Mouse (Mus musculus) stomach, postnatal 0 days (tissue): Measurements from ENCODE around the gene Gtse1. TPM values are rescaled to one million over a fixed set of nuclear protein-coding genes. Genes with fewer than 3 reads are reported as not detected.

Experiments used
- ATAC-seq: fragments of 200-750 bp; cut with Nextera tagmentation; 2 replicates; pipeline ENCODE4 v1.8.0; 2017; ENCODE audit not compliant: low FRiP score, low TSS enrichment
- DNase-seq: peaks from one replicate; pipeline ENCODE4 v3.0.0-alpha.2; 2016; ENCODE audit warnings: low spot score
- H3K27ac ChIP-seq: fragments of 300-500 bp; sonication (generic); replicated peaks from 2 replicates; pipeline ENCODE4 v1.5.1; 2014; ENCODE audit warnings: mild to moderate bottlenecking, control low read depth
- H3K27me3 ChIP-seq: fragments of 300-500 bp; sonication (generic); 2 replicates; pipeline ENCODE4 v1.6.1; 2014; ENCODE audit warnings: low read length; ENCODE audit not compliant: control insufficient read depth, insufficient read depth
- H3K36me3 ChIP-seq: fragments of 300-500 bp; sonication (generic); 2 replicates; pipeline ENCODE4 v1.6.1; 2014; ENCODE audit warnings: low read length, mixed read lengths; ENCODE audit not compliant: control insufficient read depth, insufficient read depth
- H3K4me1 ChIP-seq: fragments of 300-500 bp; sonication (generic); replicated peaks from 2 replicates; pipeline ENCODE4 v1.6.1; 2014; ENCODE audit warnings: antibody characterized with exemption; ENCODE audit not compliant: control insufficient read depth, insufficient read depth
- H3K4me2 ChIP-seq: fragments of 300-500 bp; sonication (generic); replicated peaks from 2 replicates; pipeline ENCODE4 v1.6.1; 2014; ENCODE audit warnings: low read depth, mild to moderate bottlenecking, control low read depth, moderate library complexity
- H3K4me3 ChIP-seq: fragments of 300-500 bp; sonication (generic); 2 replicates; pipeline ENCODE4 v1.5.1; 2014; ENCODE audit warnings: low read depth, low read length, control low read depth
- H3K9ac ChIP-seq: fragments of 300-500 bp; sonication (generic); 2 replicates; pipeline ENCODE4 v1.6.1; 2014; ENCODE audit warnings: mild to moderate bottlenecking, low read length, control low read depth, mixed read lengths
- H3K9me3 ChIP-seq: fragments of 300-500 bp; sonication (generic); 2 replicates; pipeline ENCODE4 v1.6.1; 2016; ENCODE audit warnings: low read length; ENCODE audit not compliant: control insufficient read depth
- CTCF ChIP-seq: IDR thresholded peaks from 2 replicates; pipeline ENCODE4 v1.5.1; 2016; ENCODE audit warnings: antibody characterized with exemption, low read depth, mild to moderate bottlenecking, moderate library complexity
- EP300 ChIP-seq: optimal IDR thresholded peaks from 2 replicates; pipeline ENCODE3; 2016; ENCODE audit warnings: antibody characterized with exemption
- WGBS: fragments of 180-500 bp; shearing (Covaris S2); extraction: QIAGEN DNeasy Blood & Tissue Kit; methylation state at CpG from one replicate; pipeline ENCODE4 v1.1.7; 2014; 5-methylcytosine and 5-hydroxymethylcytosine counted together
- polyA plus RNA-seq: library from polyadenylated mRNA; unstranded; fragments of >200 nt; fragmentation: Nextera tagmentation; extraction: Ambion mirVana; gene quantifications from 2 replicates; pipeline ENCODE4 v1.2.1, GENCODE M21; 2015

Gene Gtse1
- 5.0 and 6.5 TPM in 2 replicates for polyA plus RNA-seq

- 0% methylated on average over 42 of the region's 42 CpGs for WGBS
- Histone ChIP-seq H3K4me1 (no peaks in the 10 kb centered on the region), H3K36me3 (peaks cover 5% of the 10 kb centered on the region), H3K9me3 (no peaks in the 10 kb centered on the region), H3K4me3 (peak within 1 kb of the TSS; percentile 51), H3K4me2 (peak within 1 kb of the TSS; percentile 73), H3K9ac (peak within 1 kb of the TSS; percentile 70), H3K27ac (peak within 1 kb of the TSS; percentile 75), H3K27me3 (no peaks in the 10 kb centered on the region)
- ATAC-seq (peak; percentile 98), DNase-seq (peak; percentile 94)
- no peak for TF ChIP-seq EP300
- TF ChIP-seq CTCF, result no peak
These were observed at the start of gene Gtse1 for GRCm38 (mm10) chr15:85859490-85860031. TSS of gene Gtse1 (plus strand) at chr15:85859745.

DNA sequence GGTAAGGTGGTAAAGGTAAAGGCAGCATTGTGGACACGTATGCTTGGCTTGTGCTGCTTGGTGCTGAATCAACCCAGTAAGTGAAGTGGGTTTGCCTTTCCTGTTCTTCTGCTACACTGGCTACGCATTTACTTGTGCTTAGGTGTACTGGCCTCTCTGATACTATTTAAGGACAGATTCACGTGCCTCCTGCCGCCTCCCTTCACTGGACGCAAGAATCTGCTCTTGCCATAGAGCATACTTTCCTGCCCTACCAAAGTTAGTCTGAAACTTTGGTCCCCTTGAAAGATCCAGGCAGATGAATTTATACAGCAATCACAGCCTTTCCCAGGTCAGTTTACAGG, 49.1 kb upstream of the Gtse1 start:
- DNase-seq (no peak), ATAC-seq (no peak)
- no peak overlapping the region for H3K9ac ChIP-seq
- no peak overlapping the region; the same call in 1 of the 2 replicates for H3K27ac ChIP-seq
- no peaks in the 10 kb centered on the region for H3K27me3 ChIP-seq
- peak overlapping the region; percentile 93 for H3K4me2 ChIP-seq
- no peaks in the 10 kb centered on the region for H3K4me1 ChIP-seq
- WGBS, result 57% methylated on average over 5 of the region's 5 CpGs
- TF ChIP-seq EP300 (no peak), CTCF (no peak)
- peak overlapping the region; percentile 73; the same call in 1 of the 2 replicates for H3K4me3 ChIP-seq
- H3K9me3 ChIP-seq, result no peaks in the 10 kb centered on the region
- no peaks in the 10 kb centered on the region for H3K36me3 ChIP-seq

GRCm38 (mm10) chr15:85810806-85811521, 48.6 kb upstream of the Gtse1 start:
- Histone ChIP-seq H3K9me3 (no peaks in the 10 kb centered on the region), H3K4me1 (no peaks in the 10 kb centered on the region), H3K9ac (peak overlapping the region; percentile 84), H3K4me3 (peak overlapping the region; percentile 73), H3K4me2 (peak overlapping the region; percentile 93), H3K27me3 (no peaks in the 10 kb centered on the region), H3K36me3 (no peaks in the 10 kb centered on the region), H3K27ac (peak overlapping the region; percentile 94)
- 2% methylated on average over 36 of the region's 36 CpGs for WGBS
- ATAC-seq (peak; percentile 71), DNase-seq (peak; percentile 44)
- TF ChIP-seq EP300, result no peak
- TF ChIP-seq CTCF, result peak; percentile 29; the same call in 1 of the 2 replicates

GRCm38 (mm10) chr15:85811535-85812277, 47.8 kb upstream of the Gtse1 start, which contains the start of gene Cdpf1:
TSS of gene Cdpf1 (minus strand) at chr15:85811697.
- Histone ChIP-seq H3K9ac (peak within 1 kb of the TSS; percentile 84), H3K27me3 (no peaks in the 10 kb centered on the region), H3K4me2 (peak within 1 kb of the TSS; percentile 93), H3K27ac (peak within 1 kb of the TSS; percentile 94), H3K36me3 (no peaks in the 10 kb centered on the region), H3K4me1 (no peaks in the 10 kb centered on the region), H3K4me3 (peak within 1 kb of the TSS; percentile 73), H3K9me3 (no peaks in the 10 kb centered on the region)
- DNase-seq, result peak; percentile 98
- 3% methylated on average over 36 of the region's 36 CpGs for WGBS
- no peak for TF ChIP-seq EP300
- TF ChIP-seq CTCF, result 0 out of 2 replicates have a peak, but pooled peaks have one; percentile 0
- ATAC-seq, result peak; percentile 95

DNA sequence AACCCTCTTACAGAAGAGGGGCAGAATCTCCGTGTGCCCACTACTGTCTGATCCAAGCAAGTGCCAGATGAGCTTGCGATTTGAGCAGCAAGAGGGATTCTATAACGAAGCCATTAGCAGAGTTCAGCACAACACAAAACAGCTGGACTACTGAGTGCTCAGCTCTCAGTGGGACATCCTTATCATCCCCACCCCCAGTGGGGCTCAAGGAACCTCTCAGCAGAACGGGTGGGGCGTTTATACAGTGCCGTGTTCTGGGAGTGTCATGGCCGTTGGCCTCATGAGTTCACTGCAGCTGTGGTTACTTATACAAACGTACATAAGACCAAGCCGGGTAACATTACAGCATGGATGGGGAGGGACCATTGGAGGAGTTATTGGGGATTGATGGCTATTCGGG, 46.1 kb upstream of the Gtse1 start:
- ATAC-seq, result peak; percentile 61
- Histone ChIP-seq H3K36me3 (no peaks in the 10 kb centered on the region), H3K9me3 (no peaks in the 10 kb centered on the region), H3K4me1 (no peaks in the 10 kb centered on the region), H3K4me3 (no peak overlapping the region), H3K27ac (no peak overlapping the region), H3K27me3 (no peaks in the 10 kb centered on the region), H3K9ac (no peak overlapping the region), H3K4me2 (no peak overlapping the region)
- peak; percentile 51 for DNase-seq
- no peak for TF ChIP-seq EP300
- TF ChIP-seq CTCF, result no peak
- WGBS, result 43% methylated on average over 10 of the region's 10 CpGs
